Mouse (Mus musculus) brain, adult 2 months (tissue): ENCODE measurements around the gene Commd6.

ENCODE experiments used
- DNase-seq: peaks from one replicate; pipeline ENCODE4 v3.0.0; 2011; ENCODE audit warnings: low read depth, low spot score

Commd6 gene

GRCm38 (mm10) chr14:101640153-101640843, at the start of gene Commd6:
Gene Commd6, minus strand, starts transcription at chr14:101640686.
- DNase-seq = peak; percentile 98

GRCm38 (mm10) chr14:101688406-101688805, 47.9 kb upstream of the Commd6 start:
- no peak for DNase-seq

DNA sequence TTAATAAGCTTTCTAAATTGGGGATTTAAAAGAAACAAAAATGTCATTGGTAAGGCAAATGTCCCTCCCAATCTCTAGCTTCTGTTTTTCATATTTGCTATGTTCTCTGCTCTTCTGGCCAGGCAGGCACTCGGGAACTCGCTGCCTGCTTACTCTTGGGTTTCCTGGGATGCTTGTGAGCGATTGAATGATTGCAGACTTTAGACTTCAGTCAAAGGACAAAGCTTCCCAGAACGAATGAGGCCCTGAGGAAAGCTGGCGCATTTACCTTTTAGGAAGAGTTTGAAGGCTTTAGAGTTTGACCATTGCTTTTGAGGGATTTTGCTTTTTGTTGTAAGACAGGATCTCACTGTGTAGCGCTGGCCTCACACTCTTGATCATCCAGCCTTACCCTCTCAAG, 47.2 kb upstream of the Commd6 start:
- no peak for DNase-seq

GRCm38 (mm10) chr14:101672226-101672625, 31.7 kb upstream of the Commd6 start:
- DNase-seq = no peak

- DNase-seq = peak; percentile 81
Observed at GRCm38 (mm10) chr14:101668626-101669025, 28.1 kb upstream of the Commd6 start.

DNA sequence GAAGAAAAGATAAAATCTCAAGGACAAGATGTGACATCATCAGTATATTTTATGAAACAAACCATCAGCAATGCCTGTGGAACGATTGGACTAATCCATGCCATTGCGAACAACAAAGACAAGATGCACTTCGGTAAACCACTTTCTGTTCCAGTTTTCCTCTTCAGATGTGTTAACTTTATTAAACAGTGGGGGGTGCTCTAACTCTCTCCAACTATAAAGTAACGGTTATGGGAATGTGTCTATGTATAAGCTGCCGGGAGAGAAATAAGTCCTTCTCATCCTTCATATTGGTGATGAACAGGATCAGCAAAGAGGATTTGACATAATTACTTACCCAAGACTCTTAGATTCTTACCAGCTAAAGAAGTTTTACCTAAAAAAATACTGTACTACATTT, 26.1 kb upstream of the Commd6 start:
- DNase-seq = peak; percentile 12

DNA sequence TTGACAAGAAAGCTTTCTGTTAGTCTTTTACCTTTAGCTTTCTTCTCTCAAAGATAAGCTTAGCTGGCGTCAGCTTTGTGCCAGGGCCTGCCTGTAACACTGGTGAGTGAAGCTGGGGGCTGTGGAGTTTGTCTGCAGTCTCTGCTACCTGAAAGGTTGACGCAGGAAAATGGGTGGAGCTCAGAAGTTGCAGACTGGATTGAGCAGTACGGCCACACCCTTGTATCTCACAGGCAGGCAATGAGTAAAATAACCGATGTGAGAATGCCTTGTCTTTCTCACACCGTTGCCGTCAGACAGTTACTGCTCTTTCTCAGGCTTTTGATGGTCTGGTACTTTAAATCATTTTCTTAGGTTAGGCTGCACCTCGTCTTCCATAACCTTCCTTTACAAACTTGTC, 25.6 kb upstream of the Commd6 start:
- no peak for DNase-seq

GRCm38 (mm10) chr14:101664274-101664673, 23.8 kb upstream of the Commd6 start:
- no peak for DNase-seq

- DNase-seq = no peak
Observed at GRCm38 (mm10) chr14:101661654-101662412, 21.3 kb upstream of the Commd6 start.

DNA sequence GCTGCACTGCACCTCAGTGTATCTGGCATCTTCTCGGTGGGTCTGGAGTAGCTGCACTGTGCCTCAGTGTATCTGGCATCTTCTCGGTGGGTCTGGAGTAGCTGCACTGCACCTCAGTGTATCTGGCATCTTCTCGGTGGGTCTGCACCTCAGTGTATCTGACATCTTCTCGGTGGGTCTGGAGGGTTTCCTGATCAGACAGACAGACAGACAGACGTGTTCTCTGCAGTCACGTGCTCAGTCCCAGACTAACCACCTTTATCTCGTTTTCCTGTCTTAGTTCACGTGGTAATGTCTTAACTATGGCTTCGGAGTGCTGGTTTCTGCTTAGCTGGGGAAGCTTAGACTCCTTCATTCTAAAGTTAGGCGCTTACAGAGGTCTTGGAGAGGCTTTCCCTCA, 15.8 kb upstream of the Commd6 start:
- DNase-seq = no peak

- no peak for DNase-seq
Observed at GRCm38 (mm10) chr14:101654526-101654909, 14.0 kb upstream of the Commd6 start.

- peak; percentile 96 for DNase-seq
Observed at GRCm38 (mm10) chr14:101653581-101654525, 13.4 kb upstream of the Commd6 start, which contains the start of gene Uchl3. Gene Uchl3, plus strand, starts transcription at chr14:101653967.

GRCm38 (mm10) chr14:101652571-101652970, 12.1 kb upstream of the Commd6 start:
- DNase-seq = no peak

- no peak for DNase-seq
Observed at GRCm38 (mm10) chr14:101650551-101650950, 10.1 kb upstream of the Commd6 start.

DNA sequence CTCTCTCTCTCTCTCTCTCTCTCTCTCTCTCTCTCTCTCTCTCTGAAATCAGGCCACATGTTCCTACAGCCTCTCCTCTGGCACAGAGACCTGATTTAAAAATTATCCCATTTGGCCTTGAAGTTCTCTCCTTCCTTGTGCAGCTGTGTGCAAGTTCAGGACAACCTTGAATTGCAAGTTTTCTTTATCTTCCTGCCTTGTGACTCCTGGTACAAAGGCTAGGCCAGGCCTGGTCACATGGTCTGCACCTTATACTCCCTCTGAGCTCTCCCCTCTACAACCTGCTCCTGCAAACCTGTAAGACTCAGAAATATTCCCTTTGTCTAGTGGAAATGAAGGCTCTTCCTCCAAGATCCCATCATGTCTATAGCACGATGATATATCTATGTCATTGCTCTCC, 4.5 kb upstream of the Commd6 start:
- no peak for DNase-seq

DNA sequence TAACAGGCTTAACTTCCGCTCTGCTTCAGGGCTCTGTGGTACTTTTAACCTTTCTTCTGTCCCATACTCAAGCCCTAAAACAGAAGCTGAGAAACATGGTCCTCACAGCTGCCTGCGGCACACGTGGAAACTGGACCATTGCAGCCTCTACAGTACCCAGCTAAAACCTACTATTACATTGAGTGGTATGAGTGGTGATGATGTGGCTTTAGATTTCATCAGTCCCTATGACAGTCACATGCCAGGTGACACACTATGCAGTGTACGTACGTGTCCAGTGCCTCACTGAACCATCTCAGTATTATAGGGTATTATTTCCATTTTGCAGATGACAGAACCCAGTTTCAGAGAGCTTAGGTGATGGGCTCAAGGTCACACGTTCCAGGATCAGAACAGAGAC, 3.1 kb downstream of the Commd6 start:
- no peak for DNase-seq

DNA sequence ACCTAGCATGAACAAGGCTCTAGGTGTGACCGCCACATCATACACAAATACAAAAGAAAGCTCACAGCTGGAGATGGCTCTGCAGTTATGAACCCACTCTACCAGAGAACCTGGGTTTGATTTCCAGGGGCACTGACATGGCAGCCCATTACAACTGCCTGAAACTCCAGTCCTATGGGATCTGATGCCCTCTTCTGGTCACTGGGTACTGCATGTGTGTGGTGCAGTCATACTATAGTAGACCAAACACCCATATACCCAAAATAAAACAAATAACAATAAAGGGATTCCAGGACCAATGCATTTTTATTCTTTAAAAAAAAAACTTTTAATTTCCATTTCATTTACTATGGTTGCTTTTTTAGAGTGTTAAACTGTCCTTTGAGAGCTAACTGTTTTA, 4.7 kb downstream of the Commd6 start:
- DNase-seq = no peak

DNA sequence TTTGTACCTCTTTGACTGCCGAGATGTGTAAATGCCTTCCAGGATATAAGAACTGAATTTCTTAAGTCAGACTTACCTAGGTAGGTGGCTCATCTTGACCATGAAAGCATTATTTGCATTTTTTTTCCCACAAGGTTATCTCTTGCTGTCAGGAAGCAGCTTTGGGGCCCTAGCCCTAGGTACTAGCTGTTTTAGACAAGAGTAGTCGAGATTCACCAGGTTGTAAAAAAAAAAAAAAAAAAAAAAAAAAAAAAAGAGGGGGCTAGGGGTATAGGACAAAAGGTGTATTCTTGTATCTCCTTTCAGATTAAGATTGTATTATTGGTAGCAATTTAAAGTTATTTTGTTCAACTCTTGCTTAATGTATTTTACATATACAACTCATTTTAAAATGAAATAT, 9.9 kb downstream of the Commd6 start:
- no peak for DNase-seq

DNA sequence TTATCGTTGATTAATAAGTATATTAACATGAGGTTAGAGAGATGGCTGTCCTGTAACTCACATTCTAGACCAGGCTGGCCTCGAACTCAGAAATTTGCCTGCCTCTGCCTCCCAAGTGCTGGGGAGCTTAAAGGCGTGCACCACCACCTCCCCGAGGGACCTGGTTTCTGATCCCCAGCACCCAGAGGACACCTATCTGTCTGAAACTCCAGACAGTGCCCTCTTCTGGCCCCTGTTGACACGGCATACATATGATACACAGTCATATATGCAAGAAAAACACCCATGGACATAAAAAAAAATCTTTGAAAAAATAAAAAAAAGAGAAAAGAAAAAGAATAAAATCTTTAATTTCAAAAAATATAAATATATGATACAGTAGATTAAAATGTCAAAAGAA, 22.8 kb downstream of the Commd6 start:
- DNase-seq = no peak

- no peak for DNase-seq
Observed at GRCm38 (mm10) chr14:101616178-101616577, 24.3 kb downstream of the Commd6 start.

GRCm38 (mm10) chr14:101613206-101613605, 27.3 kb downstream of the Commd6 start:
- peak; percentile 71 for DNase-seq

DNA sequence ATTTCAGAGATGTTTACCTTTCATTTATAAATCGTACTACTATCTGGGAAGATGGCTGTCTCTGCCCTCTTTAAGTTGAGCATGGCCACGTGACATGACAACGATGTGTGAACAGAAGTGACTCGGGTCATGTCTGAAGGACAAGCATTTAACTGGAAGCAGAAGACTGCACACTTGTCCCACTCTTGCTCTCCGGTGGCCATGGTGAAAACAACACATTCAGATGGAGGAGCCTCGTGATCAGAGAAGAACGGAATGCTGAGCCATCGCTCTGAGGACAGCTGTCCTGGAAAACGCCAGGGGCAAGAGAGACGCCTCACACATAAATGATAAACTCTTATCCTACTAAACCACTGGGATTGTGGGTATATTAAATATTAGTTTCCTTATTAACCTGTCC, 29.8 kb downstream of the Commd6 start:
- no peak for DNase-seq
